Mouse (Mus musculus) forebrain, embryonic 16.5 days (tissue): ENCODE results near the gene Olfr776. TPM values are rescaled to one million over a fixed set of nuclear protein-coding genes. Genes with fewer than 3 reads are reported as not detected.
"Not testable (repeated sequence)": the region's sequence is repeated elsewhere in the genome, so short reads cannot be mapped to it uniquely, and the experiment has no call there.

Experiments used
- ATAC-seq: fragments of 200-750 bp; cut with Nextera tagmentation; 2 replicates; pipeline ENCODE4 v1.8.0; 2017; ENCODE audit warnings: mild to moderate bottlenecking, moderate library complexity
- H3K27ac ChIP-seq: fragments of 300-500 bp; sonication (generic); 2 replicates; pipeline ENCODE4 v1.5.1; 2014; ENCODE audit warnings: low read length, control low read depth
- H3K27me3 ChIP-seq: fragments of 300-500 bp; sonication (generic); replicated peaks from 2 replicates; pipeline ENCODE4 v1.6.1; 2014; ENCODE audit warnings: low read length; ENCODE audit not compliant: control insufficient read depth, insufficient read depth
- H3K36me3 ChIP-seq: fragments of 300-500 bp; sonication (generic); 2 replicates; pipeline ENCODE4 v1.6.1; 2014; ENCODE audit not compliant: control insufficient read depth, insufficient read depth
- H3K4me1 ChIP-seq: fragments of 300-500 bp; sonication (generic); replicated peaks from 2 replicates; pipeline ENCODE4 v1.6.1; 2014; ENCODE audit warnings: low read length; ENCODE audit not compliant: control insufficient read depth, insufficient read depth
- H3K4me2 ChIP-seq: fragments of 300-500 bp; sonication (generic); 2 replicates; pipeline ENCODE4 v1.6.1; 2014; ENCODE audit warnings: mild to moderate bottlenecking, low read length, control low read depth
- H3K4me3 ChIP-seq: fragments of 300-500 bp; sonication (generic); replicated peaks from 2 replicates; pipeline ENCODE4 v1.5.1; 2014; ENCODE audit warnings: mild to moderate bottlenecking, low read length, control low read depth
- H3K9ac ChIP-seq: fragments of 300-500 bp; sonication (generic); replicated peaks from 2 replicates; pipeline ENCODE4 v1.6.1; 2014; ENCODE audit warnings: low read depth, low read length, control low read depth
- H3K9me3 ChIP-seq: fragments of 300-500 bp; sonication (generic); 2 replicates; pipeline ENCODE4 v1.6.1; 2016; ENCODE audit warnings: low read length; ENCODE audit not compliant: control insufficient read depth
- WGBS: fragments of 180-500 bp; shearing (Covaris S2); extraction: QIAGEN DNeasy Blood & Tissue Kit; methylation state at CpG from one replicate; pipeline ENCODE4 v1.1.7; 2014; 5-methylcytosine and 5-hydroxymethylcytosine counted together
- polyA plus RNA-seq: library from polyadenylated mRNA; unstranded; fragments of >200 nt; fragmentation: Nextera tagmentation; extraction: Ambion mirVana; gene quantifications from 2 replicates; pipeline ENCODE4 v1.2.1, GENCODE M21; 2015

Olfr776 gene
- not detected in 2 replicates for polyA plus RNA-seq

- ATAC-seq = no peak
Observed at GRCm38 (mm10) chr10:129258827-129259226, at the start of gene Olfr776. Gene Olfr776 (plus strand): TSS chr10:129259127.

DNA sequence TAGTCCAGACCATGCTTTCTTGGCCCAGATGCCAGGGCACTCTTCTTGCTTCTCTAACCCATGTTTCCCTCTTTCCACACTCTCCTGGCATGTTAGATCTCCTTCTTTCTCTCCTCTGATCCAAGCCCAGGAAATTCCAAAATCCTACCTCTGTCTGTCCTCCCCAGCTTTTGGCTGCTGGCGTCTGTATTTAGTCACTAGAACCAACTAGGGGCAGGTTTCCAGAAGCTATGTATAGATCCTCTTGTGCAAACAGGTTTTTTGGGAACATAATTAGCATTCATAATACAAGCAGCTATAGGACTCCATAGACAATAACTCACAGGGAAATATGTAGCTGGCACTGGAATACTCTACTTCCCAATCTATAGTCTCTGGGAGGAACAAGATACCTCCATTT lies 28.2 kb upstream of the Olfr776 start:
- no peak overlapping the region for H3K4me3 ChIP-seq
- no peak overlapping the region for H3K27ac ChIP-seq
- no peaks in the 10 kb centered on the region for H3K27me3 ChIP-seq
- no peak overlapping the region for H3K9ac ChIP-seq
- H3K9me3 ChIP-seq = no peaks in the 10 kb centered on the region
- no peaks in the 10 kb centered on the region for H3K36me3 ChIP-seq
- no peaks in the 10 kb centered on the region for H3K4me1 ChIP-seq
- no peak overlapping the region for H3K4me2 ChIP-seq
- WGBS = 79% methylated on average over 1 of the region's 1 CpGs
- no peak for ATAC-seq

More at GRCm38 (mm10) chr10:129258827-129259226, at the start of gene Olfr776:
- Histone ChIP-seq H3K9me3 (no peaks in the 10 kb centered on the region), H3K4me3 (no peak within 1 kb of the TSS), H3K36me3 (no peaks in the 10 kb centered on the region), H3K27me3 (no peaks in the 10 kb centered on the region), H3K27ac (no peak within 1 kb of the TSS), H3K4me1 (no peaks in the 10 kb centered on the region), H3K4me2 (no peak within 1 kb of the TSS), H3K9ac (no peak within 1 kb of the TSS)

DNA sequence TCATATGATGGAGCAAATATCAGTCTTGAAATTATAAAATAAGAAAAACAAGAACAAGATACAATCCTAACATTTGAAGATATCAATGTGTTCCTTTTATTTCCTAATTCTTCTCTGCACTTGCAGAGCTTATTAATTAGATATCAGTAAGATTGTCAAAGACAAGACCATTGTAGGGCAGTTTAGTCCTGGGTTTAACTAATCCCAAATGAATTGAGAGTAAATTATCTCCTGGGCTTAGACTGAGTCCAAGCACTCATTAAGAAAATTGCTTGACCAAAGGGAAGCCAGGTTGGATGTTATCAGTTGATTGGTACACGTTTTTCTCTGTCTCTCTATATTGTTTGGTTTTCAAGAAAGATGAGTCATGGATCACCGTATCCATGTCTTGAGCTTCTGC lies 23.0 kb upstream of the Olfr776 start, which contains the start of gene Olfr774:
Gene Olfr774 (plus strand): TSS at position 301 of the 400 bp plus-strand sequence.
- ATAC-seq = no peak
- no peaks in the 10 kb centered on the region for H3K9me3 ChIP-seq
- no peak within 1 kb of the TSS for H3K4me3 ChIP-seq
- H3K9ac ChIP-seq = no peak within 1 kb of the TSS
- no peaks in the 10 kb centered on the region for H3K36me3 ChIP-seq
- no peak within 1 kb of the TSS for H3K4me2 ChIP-seq
- H3K27ac ChIP-seq = no peak within 1 kb of the TSS
- no peaks in the 10 kb centered on the region for H3K4me1 ChIP-seq
- WGBS = 72% methylated on average over 2 of the region's 2 CpGs
- no peaks in the 10 kb centered on the region for H3K27me3 ChIP-seq

DNA sequence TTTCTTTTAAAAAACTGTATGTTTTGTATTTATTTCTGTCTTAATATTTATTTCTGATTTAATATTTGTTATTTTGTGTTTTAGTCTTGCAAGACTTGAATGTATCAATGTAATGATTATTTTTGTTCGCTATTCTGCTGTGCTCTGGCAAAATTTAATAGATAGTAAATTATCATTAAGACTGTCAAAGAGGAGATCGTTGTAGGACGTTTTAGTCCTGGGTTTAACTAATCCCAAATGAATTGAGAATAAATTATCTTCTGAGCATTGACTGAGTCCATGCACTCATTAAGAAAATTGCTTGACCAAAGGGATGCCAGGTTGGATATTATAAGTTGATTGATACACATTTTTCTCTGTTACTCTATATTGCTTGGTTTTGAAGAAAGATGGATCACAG lies 10.8 kb upstream of the Olfr776 start, which contains the start of gene Olfr775:
Gene Olfr775 (plus strand): TSS at position 301 of the 400 bp plus-strand sequence.
- Histone ChIP-seq H3K9me3 (no peaks in the 10 kb centered on the region), H3K4me1 (no peaks in the 10 kb centered on the region), H3K27me3 (no peaks in the 10 kb centered on the region), H3K36me3 (no peaks in the 10 kb centered on the region), H3K4me2 (no peak within 1 kb of the TSS), H3K27ac (no peak within 1 kb of the TSS), H3K9ac (no peak within 1 kb of the TSS), H3K4me3 (no peak within 1 kb of the TSS)
- 78% methylated on average over 3 of the region's 3 CpGs for WGBS
- no peak for ATAC-seq

GRCm38 (mm10) chr10:129271081-129271535 lies 12.2 kb downstream of the Olfr776 start, which contains the start of gene Olfr777:
Gene Olfr777 (minus strand): TSS chr10:129271485.
- Histone ChIP-seq H3K4me2 (no peak within 1 kb of the TSS), H3K27ac (no peak within 1 kb of the TSS), H3K27me3 (no peaks in the 10 kb centered on the region), H3K9ac (no peak within 1 kb of the TSS), H3K4me3 (no peak within 1 kb of the TSS), H3K36me3 (no peaks in the 10 kb centered on the region), H3K9me3 (no peaks in the 10 kb centered on the region), H3K4me1 (no peaks in the 10 kb centered on the region)
- 93% methylated on average over 2 of the region's 2 CpGs for WGBS
- no peak for ATAC-seq

GRCm38 (mm10) chr10:129312973-129313372 lies 54.0 kb downstream of the Olfr776 start:
- not testable (repeated sequence) for H3K4me1 ChIP-seq, H3K4me2 ChIP-seq, H3K36me3 ChIP-seq

DNA sequence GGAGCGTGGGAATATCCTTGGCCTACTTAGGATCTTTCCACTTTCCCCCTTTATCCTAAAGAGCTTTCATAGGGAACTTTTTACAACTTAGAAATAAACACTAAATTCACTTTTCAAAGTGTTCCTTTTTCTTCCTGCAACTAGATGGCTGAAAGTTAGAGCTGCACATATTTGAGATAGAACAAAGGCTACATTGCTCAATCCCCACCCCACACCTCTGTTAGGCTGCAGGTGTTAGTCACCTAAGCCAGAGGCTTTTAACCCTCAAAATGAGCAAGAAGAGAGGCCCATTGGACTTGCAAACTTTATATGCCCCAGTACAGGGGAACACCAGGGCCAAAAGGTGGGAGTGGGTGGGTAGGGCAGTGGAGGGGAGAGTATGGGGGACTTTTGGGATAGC lies 54.6 kb downstream of the Olfr776 start:
- ATAC-seq, H3K27me3 ChIP-seq, H3K36me3 ChIP-seq, H3K27ac ChIP-seq, H3K4me3 ChIP-seq, H3K9me3 ChIP-seq, H3K4me1 ChIP-seq, H3K4me2 ChIP-seq, H3K9ac ChIP-seq: not testable (repeated sequence)
- no CpG with 5 or more reads among the region's 1 CpGs for WGBS

More at GRCm38 (mm10) chr10:129312973-129313372, 54.0 kb downstream of the Olfr776 start:
- H3K9ac ChIP-seq, H3K9me3 ChIP-seq, H3K27ac ChIP-seq, ATAC-seq, H3K27me3 ChIP-seq, H3K4me3 ChIP-seq: not testable (repeated sequence)
- 76% methylated on average over 1 of the region's 1 CpGs for WGBS

Other genes with a start within 250 kb of the Olfr776 start
- gene Olfr763, start 248.3 kb upstream of the Olfr776 start, polyA plus RNA-seq = not detected in 2 replicates
- gene Olfr764-ps1, start 219.2 kb upstream of the Olfr776 start, polyA plus RNA-seq = not detected in 2 replicates
- gene Olfr765, start 209.1 kb upstream of the Olfr776 start, polyA plus RNA-seq = not detected in 2 replicates
- not detected in 2 replicates for gene Olfr766-ps1, start 190.2 kb upstream of the Olfr776 start, polyA plus RNA-seq
- not detected in 2 replicates for gene Olfr767, start 176.2 kb upstream of the Olfr776 start, polyA plus RNA-seq
- not detected in 2 replicates for gene Olfr768, start 159.8 kb upstream of the Olfr776 start, polyA plus RNA-seq
- gene Olfr769, start 141.3 kb upstream of the Olfr776 start, polyA plus RNA-seq = not detected in 2 replicates
- gene Olfr770, start 120.1 kb upstream of the Olfr776 start, polyA plus RNA-seq = not detected in 2 replicates
- not detected in 2 replicates for gene Olfr771, start 94.4 kb upstream of the Olfr776 start, polyA plus RNA-seq
- gene Olfr772, start 81.2 kb upstream of the Olfr776 start, polyA plus RNA-seq = not detected in 2 replicates
- not detected in 2 replicates for gene Olfr773, start 71.7 kb upstream of the Olfr776 start, polyA plus RNA-seq
- gene Olfr774, start 22.9 kb upstream of the Olfr776 start, polyA plus RNA-seq = not detected in 2 replicates
- not detected in 2 replicates for gene Olfr775, start 10.7 kb upstream of the Olfr776 start, polyA plus RNA-seq
- gene Olfr777, start 12.4 kb downstream of the Olfr776 start, polyA plus RNA-seq = 0.09 TPM in 1 of 2 replicates, not detected in the other
- gene Olfr780, start 59.0 kb downstream of the Olfr776 start, polyA plus RNA-seq = not detected in 2 replicates
- not detected in 2 replicates for gene Olfr781, start 69.7 kb downstream of the Olfr776 start, polyA plus RNA-seq
- not detected in 2 replicates for gene Olfr782, start 89.7 kb downstream of the Olfr776 start, polyA plus RNA-seq
- gene Olfr784, start 125.0 kb downstream of the Olfr776 start, polyA plus RNA-seq = 0.07 and 0.15 TPM in 2 replicates
- gene Olfr785, start 146.3 kb downstream of the Olfr776 start, polyA plus RNA-seq = not detected in 2 replicates
- not detected in 2 replicates for gene Olfr786, start 168.2 kb downstream of the Olfr776 start, polyA plus RNA-seq
- gene Olfr787, start 202.7 kb downstream of the Olfr776 start, polyA plus RNA-seq = not detected in 2 replicates
- gene Olfr788, start 211.9 kb downstream of the Olfr776 start, polyA plus RNA-seq = not detected in 2 replicates
- gene Olfr789, start 225.6 kb downstream of the Olfr776 start, polyA plus RNA-seq = not detected in 2 replicates
- gene Olfr790, start 239.4 kb downstream of the Olfr776 start, polyA plus RNA-seq = not detected in 2 replicates